Mouse (Mus musculus): ENCODE results near the gene 4930415O20Rik. TPM values are rescaled to one million over a fixed set of nuclear protein-coding genes. Genes with fewer than 3 reads are reported as not detected.
A peak's percentile ranks its signal among the peaks of the same experiment; 100 is the strongest.

4930415O20Rik gene
- polyA plus RNA-seq, 1 experiment from 2014 or later = 0.31 TPM

DNA sequence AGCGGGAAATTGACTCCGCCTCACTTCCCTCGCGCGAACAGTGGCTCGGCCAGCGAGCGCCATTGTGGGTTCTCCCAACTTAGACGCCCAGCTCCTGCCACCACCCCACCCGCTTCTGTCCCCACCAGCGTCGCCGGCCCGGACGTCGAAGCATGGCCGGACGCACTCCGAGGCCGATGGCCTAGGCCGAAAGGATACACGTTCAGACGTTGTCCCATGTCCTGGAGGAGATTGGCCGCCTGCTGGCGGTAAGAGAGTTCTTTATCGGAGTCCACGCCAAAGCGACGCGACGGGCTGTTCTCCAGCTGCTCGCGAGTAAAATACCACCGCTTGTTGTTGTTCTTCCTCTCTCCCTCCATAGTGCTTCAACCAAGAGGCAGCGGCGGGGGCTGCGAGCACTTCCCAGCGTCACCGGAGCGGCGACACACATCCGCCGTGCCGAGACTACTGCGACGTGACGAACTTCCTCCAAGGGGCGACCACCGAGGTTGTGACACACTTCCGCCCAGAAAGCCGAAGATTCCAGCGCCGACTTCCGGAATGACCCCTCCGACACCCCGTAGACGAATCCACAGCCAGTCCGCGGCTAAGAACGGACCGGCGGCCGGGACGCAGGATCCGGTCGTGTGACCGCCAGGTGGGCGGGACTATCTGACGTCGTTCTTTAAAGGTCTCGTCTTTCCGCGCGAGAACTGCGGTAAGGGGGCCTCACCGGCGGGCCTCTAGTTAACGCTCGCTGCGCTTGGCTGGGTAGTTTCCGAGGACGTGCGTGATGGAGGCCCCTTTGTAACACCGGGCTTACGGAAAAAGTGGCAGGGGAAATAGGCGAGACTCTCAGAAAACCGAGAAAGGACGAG is 3.3 kb upstream of the 4930415O20Rik start:
- peak; percentile 96 for ATAC-seq
- H3K36me3 ChIP-seq (ENCODE audit: insufficient read depth, low read length) = no peaks in the 10 kb centered on the region

GRCm38 (mm10) chr15:98568256-98569033 is 2.4 kb upstream of the 4930415O20Rik start:
- DNase-seq (ENCODE audit: low spot score) (peak; percentile 49), ATAC-seq (no peak)
- Histone ChIP-seq H3K9me3 (ENCODE audit: low read length) (no peaks in the 10 kb centered on the region), H3K36me3 (ENCODE audit: insufficient read depth, low read length) (no peaks in the 10 kb centered on the region), H3K27me3 (replicated peaks; ENCODE audit: insufficient read depth, low read length) (no peaks in the 10 kb centered on the region), H3K4me2 (replicated peaks; ENCODE audit: low read depth, low read length) (peak overlapping the region; percentile 74), H3K4me1 (ENCODE audit: insufficient read depth, low read depth, low read length) (peaks cover 11% of the 10 kb centered on the region; the same call in 1 of the 2 replicates), H3K4me3 (ENCODE audit: low read depth, low read length) (peak overlapping the region; percentile 88), H3K9ac (replicated peaks; ENCODE audit: low read depth) (peak overlapping the region; percentile 77), H3K27ac (ENCODE audit: low read length) (peak overlapping the region; percentile 95)
- 6% methylated on average over 22 of the region's 22 CpGs for WGBS
- no peak for TF ChIP-seq CTCF (IDR thresholded peaks at IDR 0.05)
- TF ChIP-seq EP300 (IDR thresholded peaks at IDR 0.05) = no peak

More for the DNA sequence above, 3.3 kb upstream of the 4930415O20Rik start:
- Histone ChIP-seq H3K4me1 (ENCODE audit: insufficient read depth, low read depth, low read length) (peaks cover 11% of the 10 kb centered on the region; the same call in 1 of the 2 replicates), H3K4me3 (ENCODE audit: low read depth, low read length) (peak overlapping the region; percentile 88), H3K4me2 (replicated peaks; ENCODE audit: low read depth, low read length) (peak overlapping the region; percentile 81), H3K9ac (replicated peaks; ENCODE audit: low read depth) (peak overlapping the region; percentile 91), H3K27me3 (replicated peaks; ENCODE audit: insufficient read depth, low read length) (no peaks in the 10 kb centered on the region), H3K9me3 (ENCODE audit: low read length) (no peaks in the 10 kb centered on the region), H3K27ac (ENCODE audit: low read length) (peak overlapping the region; percentile 99)
- peak; percentile 99 for DNase-seq (ENCODE audit: low spot score)
- TF ChIP-seq CTCF (IDR thresholded peaks at IDR 0.05) (peak; percentile 55), EP300 (IDR thresholded peaks at IDR 0.05) (peak; percentile 92)
- WGBS = under 1% methylated on average over 88 of the region's 88 CpGs

GRCm38 (mm10) chr15:98569216-98569615 is 1.6 kb upstream of the 4930415O20Rik start:
- no peak for ATAC-seq
- no peak overlapping the region for H3K4me3 ChIP-seq (ENCODE audit: low read depth, low read length)
- H3K4me2 ChIP-seq (replicated peaks; ENCODE audit: low read depth, low read length) = peak overlapping the region; percentile 74
- no peaks in the 10 kb centered on the region for H3K9me3 ChIP-seq (ENCODE audit: low read length)
- no peak for DNase-seq (ENCODE audit: low spot score)
- no peak overlapping the region for H3K27ac ChIP-seq (ENCODE audit: low read length)
- no peaks in the 10 kb centered on the region for H3K27me3 ChIP-seq (replicated peaks; ENCODE audit: insufficient read depth, low read length)
- no peaks in the 10 kb centered on the region for H3K36me3 ChIP-seq (ENCODE audit: insufficient read depth, low read length)
- WGBS = 53% methylated on average over 7 of the region's 7 CpGs
- peaks cover 11% of the 10 kb centered on the region; the same call in 1 of the 2 replicates for H3K4me1 ChIP-seq (ENCODE audit: insufficient read depth, low read depth, low read length)
- no peak for TF ChIP-seq CTCF (IDR thresholded peaks at IDR 0.05)
- TF ChIP-seq EP300 (IDR thresholded peaks at IDR 0.05) = no peak
- H3K9ac ChIP-seq (replicated peaks; ENCODE audit: low read depth) = peak overlapping the region; percentile 77

DNA sequence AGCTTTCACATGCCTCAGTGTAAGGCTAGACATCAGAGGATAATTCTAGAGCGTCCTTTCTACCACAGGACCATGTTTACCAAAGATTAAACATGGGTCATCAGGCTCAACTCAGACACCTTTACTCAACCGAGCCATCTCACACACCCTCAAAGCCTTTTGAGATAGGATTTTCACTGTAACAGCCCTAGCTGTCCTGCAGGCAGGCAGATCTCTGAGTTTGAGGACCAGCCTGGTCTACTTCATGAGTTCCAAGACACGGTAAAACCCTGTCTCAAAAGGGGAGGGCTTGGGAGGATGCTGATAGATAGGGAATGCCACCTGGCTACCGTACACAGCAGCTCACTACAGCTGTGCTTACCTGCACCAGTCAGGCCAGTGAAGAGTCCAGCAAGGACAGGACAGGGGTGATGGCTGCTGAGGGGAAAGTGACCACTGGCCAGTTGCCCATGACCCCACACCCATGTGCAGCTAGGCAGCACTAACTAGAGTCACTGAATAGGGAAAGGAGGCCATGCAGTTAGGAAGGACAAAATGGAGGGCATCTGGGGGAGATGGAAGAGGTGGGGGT is 924 bp upstream of the 4930415O20Rik start:
- 73% methylated on average over 4 of the region's 4 CpGs for WGBS
- H3K4me1 ChIP-seq (ENCODE audit: insufficient read depth, low read depth, low read length) = peaks cover 11% of the 10 kb centered on the region; the same call in 1 of the 2 replicates
- H3K36me3 ChIP-seq (ENCODE audit: insufficient read depth, low read length) = no peaks in the 10 kb centered on the region
- H3K27me3 ChIP-seq (replicated peaks; ENCODE audit: insufficient read depth, low read length) = no peaks in the 10 kb centered on the region
- DNase-seq (ENCODE audit: low spot score) (no peak), ATAC-seq (no peak)
- TF ChIP-seq CTCF (IDR thresholded peaks at IDR 0.05) (no peak), EP300 (IDR thresholded peaks at IDR 0.05) (no peak)
- no peak overlapping the region for H3K4me3 ChIP-seq (ENCODE audit: low read depth, low read length)
- no peak overlapping the region for H3K9ac ChIP-seq (replicated peaks; ENCODE audit: low read depth)
- no peaks in the 10 kb centered on the region for H3K9me3 ChIP-seq (ENCODE audit: low read length)
- H3K4me2 ChIP-seq (replicated peaks; ENCODE audit: low read depth, low read length) = no peak overlapping the region
- H3K27ac ChIP-seq (ENCODE audit: low read length) = no peak overlapping the region

- no peaks in the 10 kb centered on the region for H3K4me1 ChIP-seq (ENCODE audit: insufficient read depth, low read depth, low read length)
- no peak for DNase-seq (ENCODE audit: low spot score)
- no peak overlapping the region for H3K4me3 ChIP-seq (ENCODE audit: low read depth, low read length)
- TF ChIP-seq EP300 (IDR thresholded peaks at IDR 0.05) (no peak), CTCF (IDR thresholded peaks at IDR 0.05) (no peak)
- 67% methylated on average over 4 of the region's 4 CpGs for WGBS
- H3K36me3 ChIP-seq (ENCODE audit: insufficient read depth, low read length) = no peaks in the 10 kb centered on the region
- H3K27ac ChIP-seq (ENCODE audit: low read length) = no peak overlapping the region
- no peaks in the 10 kb centered on the region for H3K27me3 ChIP-seq (replicated peaks; ENCODE audit: insufficient read depth, low read length)
- no peak for ATAC-seq
- H3K9me3 ChIP-seq (ENCODE audit: low read length) = no peaks in the 10 kb centered on the region
- no peak overlapping the region for H3K9ac ChIP-seq (replicated peaks; ENCODE audit: low read depth)
- no peak overlapping the region for H3K4me2 ChIP-seq (replicated peaks; ENCODE audit: low read depth, low read length)
Measured at GRCm38 (mm10) chr15:98573293-98573692, 2.5 kb downstream of the 4930415O20Rik start.

DNA sequence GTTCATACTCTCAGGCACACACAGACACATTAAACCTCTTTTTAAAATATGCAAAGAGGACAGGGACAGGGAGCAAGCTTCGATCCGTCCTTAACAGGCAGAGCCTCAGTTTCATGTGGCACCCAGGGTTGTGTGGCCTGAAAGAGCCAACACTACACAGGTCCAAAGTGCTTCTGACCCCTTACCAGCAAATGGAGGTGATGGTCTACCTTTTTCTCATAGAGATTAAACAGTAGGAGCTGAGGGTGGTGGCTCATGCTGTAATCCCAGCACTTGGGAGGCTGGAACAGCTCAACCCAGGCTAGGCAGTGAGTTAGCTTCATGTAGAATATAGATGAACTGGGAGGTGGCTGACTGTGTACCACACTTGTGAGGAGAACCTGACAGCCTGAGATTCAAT is 8.5 kb downstream of the 4930415O20Rik start:
- no peaks in the 10 kb centered on the region for H3K4me1 ChIP-seq (ENCODE audit: insufficient read depth, low read depth, low read length)
- no peak for DNase-seq (ENCODE audit: low spot score)
- H3K27me3 ChIP-seq (replicated peaks; ENCODE audit: insufficient read depth, low read length) = no peaks in the 10 kb centered on the region
- H3K4me2 ChIP-seq (replicated peaks; ENCODE audit: low read depth, low read length) = no peak overlapping the region
- TF ChIP-seq EP300 (IDR thresholded peaks at IDR 0.05) (no peak), CTCF (IDR thresholded peaks at IDR 0.05) (no peak)
- no peaks in the 10 kb centered on the region for H3K36me3 ChIP-seq (ENCODE audit: insufficient read depth, low read length)
- WGBS = 81% methylated on average over 2 of the region's 2 CpGs
- H3K27ac ChIP-seq (ENCODE audit: low read length) = no peak overlapping the region
- no peak overlapping the region for H3K4me3 ChIP-seq (ENCODE audit: low read depth, low read length)
- H3K9me3 ChIP-seq (ENCODE audit: low read length) = no peaks in the 10 kb centered on the region
- ATAC-seq = no peak
- H3K9ac ChIP-seq (replicated peaks; ENCODE audit: low read depth) = no peak overlapping the region
